Mouse (Mus musculus): ENCODE results near the gene Nt5c. TPM values are rescaled to one million over a fixed set of nuclear protein-coding genes. Genes with fewer than 3 reads are reported as not detected.

Gene Nt5c
- total and polyA plus RNA-seq, 2 experiments from 2014 or later: 85.3 to 133 TPM

GRCm38 (mm10) chr11:115448998-115449397 is 42.7 kb downstream of the Nt5c start:
- no peaks in the 10 kb centered on the region for H3K27me3 ChIP-seq (ENCODE audit: insufficient read depth, low read length)
- H3K36me3 ChIP-seq (ENCODE audit: insufficient read depth, low read length): no peaks in the 10 kb centered on the region
- no peak for ATAC-seq (ENCODE audit: low FRiP score)
- no peak overlapping the region for H3K9ac ChIP-seq (replicated peaks; ENCODE audit: low read length, poor library complexity, severe bottlenecking)
- no peak overlapping the region for H3K27ac ChIP-seq (ENCODE audit: low read depth, low read length)
- 57% methylated on average over 7 of the region's 7 CpGs for WGBS
- DNase-seq (ENCODE audit: low spot score): no peak
- H3K4me1 ChIP-seq (ENCODE audit: insufficient read depth, low read length): no peaks in the 10 kb centered on the region
- no peak for TF ChIP-seq CTCF (IDR thresholded peaks at IDR 0.05)
- H3K4me2 ChIP-seq (ENCODE audit: low read depth, low read length, poor library complexity, severe bottlenecking): no peak overlapping the region
- H3K4me3 ChIP-seq (ENCODE audit: low read depth, low read length): no peak overlapping the region
- no peaks in the 10 kb centered on the region for H3K9me3 ChIP-seq (ENCODE audit: low read length)

- DNase-seq (ENCODE audit: low spot score) (no peak), ATAC-seq (ENCODE audit: low FRiP score) (no peak)
- WGBS: 83% methylated on average over 16 of the region's 16 CpGs
- no peaks in the 10 kb centered on the region for H3K9me3 ChIP-seq (ENCODE audit: low read length)
- no peaks in the 10 kb centered on the region for H3K27me3 ChIP-seq (ENCODE audit: insufficient read depth, low read length)
- no peaks in the 10 kb centered on the region for H3K36me3 ChIP-seq (ENCODE audit: insufficient read depth, low read length)
- TF ChIP-seq CTCF (IDR thresholded peaks at IDR 0.05): no peak
- no peak overlapping the region for H3K4me3 ChIP-seq (ENCODE audit: low read depth, low read length)
- H3K27ac ChIP-seq (ENCODE audit: low read depth, low read length): no peak overlapping the region
- no peaks in the 10 kb centered on the region for H3K4me1 ChIP-seq (ENCODE audit: insufficient read depth, low read length)
- H3K4me2 ChIP-seq (ENCODE audit: low read depth, low read length, poor library complexity, severe bottlenecking): no peak overlapping the region
- no peak overlapping the region for H3K9ac ChIP-seq (replicated peaks; ENCODE audit: low read length, poor library complexity, severe bottlenecking)
Observed at GRCm38 (mm10) chr11:115448075-115448474, 43.6 kb downstream of the Nt5c start.

DNA sequence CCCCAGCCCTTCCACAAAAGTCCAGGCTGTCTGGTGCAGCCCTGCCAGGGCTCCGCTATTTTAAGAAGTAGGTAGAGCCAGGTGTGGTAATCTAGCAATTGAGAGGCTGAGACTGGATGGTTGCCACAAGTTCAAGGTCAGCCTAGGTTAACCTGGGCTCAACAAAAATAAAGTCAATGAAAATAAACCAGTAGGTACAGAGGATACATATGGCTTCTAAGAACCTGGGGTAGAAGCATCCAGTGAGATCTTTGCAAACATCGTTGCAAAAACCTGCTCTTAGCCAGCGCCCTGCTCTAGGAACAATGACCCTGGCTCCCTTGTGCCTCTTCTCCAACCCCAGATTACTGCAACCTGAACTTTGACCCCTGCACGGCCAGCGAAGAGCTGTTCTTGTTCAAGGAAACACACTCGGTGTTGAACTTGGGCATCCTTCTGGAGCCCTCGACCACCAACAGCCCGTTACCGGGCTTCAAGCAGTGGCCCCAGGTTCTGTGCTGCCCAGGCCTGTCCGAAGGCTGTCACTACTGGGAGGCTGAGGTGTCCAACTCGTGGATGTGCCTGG is 44.3 kb downstream of the Nt5c start:
- 82% methylated on average over 11 of the region's 11 CpGs for WGBS
- H3K27me3 ChIP-seq (ENCODE audit: insufficient read depth, low read length): no peaks in the 10 kb centered on the region
- TF ChIP-seq CTCF (IDR thresholded peaks at IDR 0.05): no peak

DNA sequence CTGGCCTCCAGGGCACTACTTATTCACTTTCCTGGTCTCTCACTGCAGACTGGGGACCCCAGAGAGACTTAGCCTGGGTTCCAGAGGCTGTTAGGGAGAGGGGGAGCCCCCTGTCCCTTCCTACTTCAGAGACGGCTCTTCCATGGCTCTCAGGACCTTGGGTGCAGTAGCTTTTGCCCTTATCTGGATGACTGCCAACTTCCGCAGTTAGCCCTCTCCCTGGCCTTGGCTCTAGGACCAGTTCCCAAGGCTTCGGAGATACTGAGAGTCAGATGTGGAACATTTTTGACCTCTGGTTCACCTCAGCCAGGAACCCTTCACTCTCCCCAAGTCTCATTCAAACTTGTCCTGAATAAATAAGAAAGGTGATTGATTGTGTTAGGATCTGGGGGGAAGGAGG is 44.8 kb downstream of the Nt5c start:
- Histone ChIP-seq H3K4me3 (ENCODE audit: low read depth, low read length) (no peak overlapping the region), H3K4me2 (ENCODE audit: low read depth, low read length, poor library complexity, severe bottlenecking) (no peak overlapping the region), H3K9ac (replicated peaks; ENCODE audit: low read length, poor library complexity, severe bottlenecking) (no peak overlapping the region), H3K27ac (ENCODE audit: low read depth, low read length) (no peak overlapping the region), H3K4me1 (ENCODE audit: insufficient read depth, low read length) (no peaks in the 10 kb centered on the region), H3K9me3 (ENCODE audit: low read length) (no peaks in the 10 kb centered on the region), H3K27me3 (ENCODE audit: insufficient read depth, low read length) (no peaks in the 10 kb centered on the region), H3K36me3 (ENCODE audit: insufficient read depth, low read length) (no peaks in the 10 kb centered on the region)
- ATAC-seq (ENCODE audit: low FRiP score) (no peak), DNase-seq (ENCODE audit: low spot score) (no peak)
- no peak for TF ChIP-seq CTCF (IDR thresholded peaks at IDR 0.05)
- 76% methylated on average over 3 of the region's 3 CpGs for WGBS

More for the DNA sequence above, 44.3 kb downstream of the Nt5c start:
- no peaks in the 10 kb centered on the region for H3K4me1 ChIP-seq (ENCODE audit: insufficient read depth, low read length)
- no peaks in the 10 kb centered on the region for H3K9me3 ChIP-seq (ENCODE audit: low read length)
- H3K27ac ChIP-seq (ENCODE audit: low read depth, low read length): no peak overlapping the region
- H3K4me3 ChIP-seq (ENCODE audit: low read depth, low read length): no peak overlapping the region
- no peak overlapping the region for H3K4me2 ChIP-seq (ENCODE audit: low read depth, low read length, poor library complexity, severe bottlenecking)
- ATAC-seq (ENCODE audit: low FRiP score): no peak
- H3K9ac ChIP-seq (replicated peaks; ENCODE audit: low read length, poor library complexity, severe bottlenecking): no peak overlapping the region
- H3K36me3 ChIP-seq (ENCODE audit: insufficient read depth, low read length): no peaks in the 10 kb centered on the region
- no peak for DNase-seq (ENCODE audit: low spot score)

- no peak for DNase-seq (ENCODE audit: low spot score)
- no peak overlapping the region for H3K4me2 ChIP-seq (ENCODE audit: low read depth, low read length, poor library complexity, severe bottlenecking)
Observed at GRCm38 (mm10) chr11:115441417-115441816, 50.2 kb downstream of the Nt5c start.

More at GRCm38 (mm10) chr11:115441417-115441816, 50.2 kb downstream of the Nt5c start:
- no peak overlapping the region for H3K4me3 ChIP-seq (ENCODE audit: low read depth, low read length)
- 55% methylated on average over 15 of the region's 15 CpGs for whole genome bisulfite sequencing
- no peaks in the 10 kb centered on the region for H3K4me1 ChIP-seq (ENCODE audit: insufficient read depth, low read length)
- H3K27me3 ChIP-seq (ENCODE audit: insufficient read depth, low read length): no peaks in the 10 kb centered on the region
- no peaks in the 10 kb centered on the region for H3K9me3 ChIP-seq (ENCODE audit: low read length)
- no peak for ATAC-seq (ENCODE audit: low FRiP score)
- H3K36me3 ChIP-seq (ENCODE audit: insufficient read depth, low read length): no peaks in the 10 kb centered on the region
- no peak overlapping the region for H3K9ac ChIP-seq (replicated peaks; ENCODE audit: low read length, poor library complexity, severe bottlenecking)
- H3K27ac ChIP-seq (ENCODE audit: low read depth, low read length): no peak overlapping the region
- TF ChIP-seq CTCF (IDR thresholded peaks at IDR 0.05): no peak

Small RNA genes within 50 kb of the gene (microRNA-seq; reads per million reads assigned to microRNA genes)
- not detected for gene Mir3968 (ENCODE audit: borderline number of aligned reads)

Other genes starting within 250 kb of the Nt5c start
- 2.9 and 4.1 TPM in 2 replicates for gene Grin2c, start 224.6 kb downstream of the Nt5c start, total RNA-seq (2014; rRNA removed)
- 0.59 and 0.75 TPM in 2 replicates for gene Grin2c, start 224.6 kb downstream of the Nt5c start, polyA plus RNA-seq (2015; fragmentation: Nextera tagmentation; extraction: Ambion mirVana)
- gene Fdxr, start 214.8 kb downstream of the Nt5c start, total RNA-seq (2014; rRNA removed): 17.7 and 18.8 TPM in 2 replicates
- gene Fdxr, start 214.8 kb downstream of the Nt5c start, polyA plus RNA-seq (2015; fragmentation: Nextera tagmentation; extraction: Ambion mirVana): 14.8 and 16.7 TPM in 2 replicates
- 10.2 and 10.6 TPM in 2 replicates for gene Fads6, start 194.2 kb downstream of the Nt5c start, total RNA-seq (2014; rRNA removed)
- 1.4 and 1.6 TPM in 2 replicates for gene Fads6, start 194.2 kb downstream of the Nt5c start, polyA plus RNA-seq (2015; fragmentation: Nextera tagmentation; extraction: Ambion mirVana)
- gene Otop2, start 184.7 kb downstream of the Nt5c start, total RNA-seq (2014; rRNA removed): 0.05 and 1.5 TPM in 2 replicates
- gene Otop2, start 184.7 kb downstream of the Nt5c start, polyA plus RNA-seq (2015; fragmentation: Nextera tagmentation; extraction: Ambion mirVana): 0.15 and 0.22 TPM in 2 replicates
- 0.14 TPM in 1 of 2 replicates, not detected in the other for gene Ush1g, start 169.8 kb downstream of the Nt5c start, total RNA-seq (2014; rRNA removed)
- gene Ush1g, start 169.8 kb downstream of the Nt5c start, polyA plus RNA-seq (2015; fragmentation: Nextera tagmentation; extraction: Ambion mirVana): 0.21 and 0.32 TPM in 2 replicates
- gene Otop3, start 157.1 kb downstream of the Nt5c start, total RNA-seq (2014; rRNA removed): 2.1 and 3.7 TPM in 2 replicates
- gene Otop3, start 157.1 kb downstream of the Nt5c start, polyA plus RNA-seq (2015; fragmentation: Nextera tagmentation; extraction: Ambion mirVana): 1.8 and 2.1 TPM in 2 replicates
- 96.0 and 106 TPM in 2 replicates for gene Hid1, start 124.1 kb downstream of the Nt5c start, total RNA-seq (2014; rRNA removed)
- gene Hid1, start 124.1 kb downstream of the Nt5c start, polyA plus RNA-seq (2015; fragmentation: Nextera tagmentation; extraction: Ambion mirVana): 65.6 TPM in 2 replicates
- gene Cdr2l, start 109.9 kb downstream of the Nt5c start, total RNA-seq (2014; rRNA removed): 66.0 and 68.8 TPM in 2 replicates
- gene Cdr2l, start 109.9 kb downstream of the Nt5c start, polyA plus RNA-seq (2015; fragmentation: Nextera tagmentation; extraction: Ambion mirVana): 16.0 and 17.2 TPM in 2 replicates
- gene Mrpl58, start 88.1 kb downstream of the Nt5c start, total RNA-seq (2014; rRNA removed): 69.2 and 78.1 TPM in 2 replicates
- gene Mrpl58, start 88.1 kb downstream of the Nt5c start, polyA plus RNA-seq (2015; fragmentation: Nextera tagmentation; extraction: Ambion mirVana): 187 and 201 TPM in 2 replicates
- 319 and 329 TPM in 2 replicates for gene Atp5h, start 71.9 kb downstream of the Nt5c start, total RNA-seq (2014; rRNA removed)
- 934 and 951 TPM in 2 replicates for gene Atp5h, start 71.9 kb downstream of the Nt5c start, polyA plus RNA-seq (2015; fragmentation: Nextera tagmentation; extraction: Ambion mirVana)
- gene Kctd2, start 71.7 kb downstream of the Nt5c start, total RNA-seq (2014; rRNA removed): 22.1 and 27.4 TPM in 2 replicates
- gene Kctd2, start 71.7 kb downstream of the Nt5c start, polyA plus RNA-seq (2015; fragmentation: Nextera tagmentation; extraction: Ambion mirVana): 27.7 and 29.4 TPM in 2 replicates
- gene Trim80, start 51.3 kb downstream of the Nt5c start, total RNA-seq (2014; rRNA removed): 0.44 TPM in 1 of 2 replicates, not detected in the other
- gene Trim80, start 51.3 kb downstream of the Nt5c start, polyA plus RNA-seq (2015; fragmentation: Nextera tagmentation; extraction: Ambion mirVana): not detected in 2 replicates
- not detected in 2 replicates for gene Slc16a5, start 29.4 kb downstream of the Nt5c start, total RNA-seq (2014; rRNA removed)
- 0.21 and 0.23 TPM in 2 replicates for gene Slc16a5, start 29.4 kb downstream of the Nt5c start, polyA plus RNA-seq (2015; fragmentation: Nextera tagmentation; extraction: Ambion mirVana)
- gene Armc7, start 16.2 kb downstream of the Nt5c start, total RNA-seq (2014; rRNA removed): 9.0 and 14.0 TPM in 2 replicates
- gene Armc7, start 16.2 kb downstream of the Nt5c start, polyA plus RNA-seq (2015; fragmentation: Nextera tagmentation; extraction: Ambion mirVana): 12.9 and 13.4 TPM in 2 replicates
- gene Jpt1, start 22.5 kb upstream of the Nt5c start, total RNA-seq (2014; rRNA removed): 744 and 761 TPM in 2 replicates
- 1,252 and 1,259 TPM in 2 replicates for gene Jpt1, start 22.5 kb upstream of the Nt5c start, polyA plus RNA-seq (2015; fragmentation: Nextera tagmentation; extraction: Ambion mirVana)
- 543 and 643 TPM in 2 replicates for gene Sumo2, start 44.4 kb upstream of the Nt5c start, total RNA-seq (2014; rRNA removed)
- 972 and 1,028 TPM in 2 replicates for gene Sumo2, start 44.4 kb upstream of the Nt5c start, polyA plus RNA-seq (2015; fragmentation: Nextera tagmentation; extraction: Ambion mirVana)
- 49.5 and 59.5 TPM in 2 replicates for gene Nup85, start 72.6 kb upstream of the Nt5c start, total RNA-seq (2014; rRNA removed)
- gene Nup85, start 72.6 kb upstream of the Nt5c start, polyA plus RNA-seq (2015; fragmentation: Nextera tagmentation; extraction: Ambion mirVana): 75.6 and 80.3 TPM in 2 replicates
- 37.9 and 39.6 TPM in 2 replicates for gene Mrps7, start 112.1 kb upstream of the Nt5c start, total RNA-seq (2014; rRNA removed)
- 77.8 and 81.8 TPM in 2 replicates for gene Mrps7, start 112.1 kb upstream of the Nt5c start, polyA plus RNA-seq (2015; fragmentation: Nextera tagmentation; extraction: Ambion mirVana)
- gene Gga3, start 112.2 kb upstream of the Nt5c start, total RNA-seq (2014; rRNA removed): 34.5 and 42.3 TPM in 2 replicates
- gene Gga3, start 112.2 kb upstream of the Nt5c start, polyA plus RNA-seq (2015; fragmentation: Nextera tagmentation; extraction: Ambion mirVana): 20.5 and 22.6 TPM in 2 replicates
- gene Mif4gd, start 121.1 kb upstream of the Nt5c start, total RNA-seq (2014; rRNA removed): 13.6 and 13.7 TPM in 2 replicates
- 15.7 and 17.7 TPM in 2 replicates for gene Mif4gd, start 121.1 kb upstream of the Nt5c start, polyA plus RNA-seq (2015; fragmentation: Nextera tagmentation; extraction: Ambion mirVana)
- 33.7 and 35.7 TPM in 2 replicates for gene Slc25a19, start 136.4 kb upstream of the Nt5c start, total RNA-seq (2014; rRNA removed)
- 44.9 and 49.6 TPM in 2 replicates for gene Slc25a19, start 136.4 kb upstream of the Nt5c start, polyA plus RNA-seq (2015; fragmentation: Nextera tagmentation; extraction: Ambion mirVana)
- gene Grb2, start 216.7 kb upstream of the Nt5c start, total RNA-seq (2014; rRNA removed): 85.8 and 87.0 TPM in 2 replicates
- gene Grb2, start 216.7 kb upstream of the Nt5c start, polyA plus RNA-seq (2015; fragmentation: Nextera tagmentation; extraction: Ambion mirVana): 153 and 158 TPM in 2 replicates

Measured in midbrain, postnatal 0 days (tissue).